Mouse (Mus musculus) urinary bladder, postnatal 4 days (tissue): ENCODE measurements at regions not wholly inside any gene's neighbourhood (a gene's known extent, or its start where the extent isn't known, plus 50 kb on each side); places are given as distances from the start of the nearest gene placed in this dataset.
"Not testable (repeated sequence)": the region's sequence is repeated elsewhere in the genome, so short reads cannot be mapped to it uniquely, and the experiment has no call there.

ENCODE experiments used
- DNase-seq, 2 experiments: peaks; one replicate each; pipeline ENCODE4 v3.0.0; 2021 to 2022; ENCODE audit warnings: low spot score in 2 of 2

GRCm38 (mm10) chr14:101067082-101067481 is 133.0 kb downstream of the Prr30 start:
- DNase-seq = no peak

GRCm38 (mm10) chr14:101056874-101057273 is 143.3 kb downstream of the Prr30 start:
- DNase-seq = no peak

- no peak for DNase-seq
These were observed 144.2 kb downstream of the Prr30 start for GRCm38 (mm10) chr14:101055915-101056314.

- no peak for DNase-seq
These were observed 145.3 kb downstream of the Prr30 start for GRCm38 (mm10) chr14:101054786-101055185.

DNA sequence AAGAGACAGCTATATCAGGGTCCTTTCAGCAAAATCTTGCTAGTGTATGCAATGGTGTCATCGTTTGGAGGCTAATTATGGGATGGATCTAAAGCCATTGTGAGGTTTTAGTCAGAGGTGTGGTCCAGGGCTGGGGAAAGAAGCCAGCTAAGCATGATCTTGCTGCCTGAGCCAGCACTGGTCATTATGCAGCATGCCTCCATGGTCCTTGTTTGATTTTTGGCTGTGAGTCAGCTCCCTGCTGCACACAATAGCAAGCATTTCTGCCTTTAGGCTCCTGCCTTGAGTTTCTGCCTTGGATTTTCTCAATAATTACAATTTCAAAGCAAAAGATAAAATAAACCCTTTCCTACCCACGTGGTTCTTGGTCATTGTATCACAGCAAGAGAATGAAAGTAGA is 147.4 kb downstream of the Prr30 start:
- DNase-seq = no peak

DNA sequence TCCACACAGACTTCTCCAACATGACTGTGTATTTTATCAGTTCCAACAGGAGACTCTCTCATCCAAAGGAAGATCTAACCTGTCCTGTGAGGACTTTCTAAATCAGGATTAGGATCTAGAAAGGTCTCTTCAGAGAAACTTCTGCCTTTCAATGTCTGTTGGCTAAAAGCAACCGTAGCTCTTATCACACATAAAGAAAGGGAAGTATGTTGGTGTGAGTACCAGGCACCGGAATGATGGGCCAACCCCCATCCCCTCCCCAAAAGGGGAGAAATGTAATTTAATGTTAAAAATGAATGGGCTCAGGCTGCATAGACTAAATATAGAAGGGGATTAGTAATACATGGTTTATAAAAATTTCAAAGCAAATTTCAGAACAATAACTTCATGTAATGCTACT is 149.9 kb downstream of the Prr30 start:
- DNase-seq = no peak

GRCm38 (mm10) chr14:101049664-101050203 is 150.4 kb downstream of the Prr30 start:
- DNase-seq = no peak

DNA sequence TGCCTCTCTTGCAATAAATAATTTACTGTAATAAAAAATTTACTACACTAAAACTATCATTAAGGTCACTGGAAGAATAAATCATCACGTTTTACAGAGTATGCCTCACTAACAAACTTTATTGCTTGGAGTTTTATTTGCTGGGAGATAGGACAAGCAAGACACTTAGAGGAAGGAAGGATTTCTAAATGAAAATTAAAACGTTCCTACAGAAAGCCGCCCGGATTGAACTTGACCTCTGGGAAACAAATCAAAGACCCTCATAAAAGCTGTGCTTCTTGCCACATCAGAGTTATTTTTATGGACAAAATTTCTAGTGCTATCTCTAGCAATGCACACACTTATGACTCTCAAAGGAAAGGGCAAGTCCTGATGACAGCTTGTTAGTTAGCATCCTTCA is 156.6 kb downstream of the Prr30 start:
- no peak for DNase-seq

DNA sequence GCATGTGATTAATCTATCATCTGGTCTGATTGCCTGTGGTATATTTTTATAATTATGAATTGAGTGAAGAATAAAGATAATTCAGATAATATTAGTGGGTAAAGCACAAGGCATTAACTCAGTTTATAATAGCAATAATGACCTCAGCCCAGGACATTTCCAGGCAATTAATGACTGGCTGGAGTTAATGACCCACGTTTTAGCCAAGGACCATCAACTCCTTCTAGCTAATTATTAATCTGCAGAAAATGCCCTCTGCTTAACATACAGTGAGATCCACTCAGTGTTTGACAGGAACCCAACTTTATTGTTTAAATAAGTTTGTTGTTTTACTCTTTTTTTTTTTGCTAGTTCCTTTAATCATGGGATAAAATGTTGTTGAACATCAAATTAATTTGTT is 199.1 kb downstream of the Prr30 start:
- no peak for DNase-seq

DNA sequence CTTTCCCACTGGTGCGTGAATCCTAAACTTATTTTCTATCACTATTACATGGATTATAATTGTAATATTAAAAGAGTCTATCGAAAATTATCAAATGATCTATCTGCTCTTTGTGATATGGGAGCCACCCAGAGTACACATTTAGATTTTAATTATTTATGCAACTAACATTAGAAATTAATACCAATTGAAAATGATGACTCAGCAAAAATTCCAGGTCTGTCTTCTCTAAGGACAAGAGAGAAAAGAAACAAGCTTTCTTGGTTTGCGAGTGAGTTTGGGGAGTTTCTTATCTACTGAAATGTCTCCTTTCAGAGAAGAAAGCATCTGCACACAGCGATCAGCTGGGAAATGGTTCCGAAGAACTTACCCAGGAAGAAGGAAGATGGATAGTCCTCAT is 219.4 kb downstream of the Prr30 start:
- no peak for DNase-seq

DNA sequence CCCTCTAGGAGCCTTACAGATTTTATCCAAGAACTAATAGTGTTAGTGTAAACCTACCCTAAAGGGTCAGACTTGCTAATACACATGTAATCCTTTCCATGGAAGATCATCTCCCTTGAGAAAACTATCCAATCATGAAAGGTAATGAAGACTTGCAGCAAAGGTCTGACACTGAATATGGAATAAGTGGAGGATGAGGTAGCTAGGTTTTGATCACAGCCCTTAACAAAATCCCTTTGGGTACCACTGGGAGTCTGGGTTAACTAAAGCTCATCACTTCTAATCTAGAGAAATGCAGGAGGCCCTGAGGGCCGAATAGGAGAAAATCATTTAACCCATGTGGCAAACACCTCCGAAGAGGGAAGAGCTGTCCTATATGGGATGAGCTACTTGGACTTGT is 221.6 kb downstream of the Prr30 start:
- no peak for DNase-seq

DNA sequence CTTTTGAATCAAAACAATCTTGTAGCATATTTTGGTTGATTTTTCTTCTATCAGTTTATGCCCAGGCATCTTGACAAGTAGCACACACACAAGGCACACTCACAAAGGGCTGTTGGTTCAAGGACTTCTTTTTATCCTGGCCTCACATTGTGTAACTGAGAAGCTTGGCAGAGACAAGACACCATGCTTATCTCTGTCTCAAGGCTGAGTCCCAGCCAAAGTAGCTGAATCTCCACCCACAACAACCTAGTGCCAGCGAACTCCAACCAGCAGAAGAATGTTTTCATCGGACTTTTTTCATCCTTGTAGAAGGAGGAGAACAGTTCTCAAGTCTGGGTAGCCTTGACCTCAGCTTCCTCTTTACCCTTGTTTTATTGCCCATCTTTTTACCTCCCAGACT is 229.2 kb downstream of the Prr30 start:
- peak in 1 of 2 experiments; percentile 38 for DNase-seq

- no peak for DNase-seq
These were observed 239.9 kb downstream of the Prr30 start for GRCm38 (mm10) chr14:100960198-100960597.

DNA sequence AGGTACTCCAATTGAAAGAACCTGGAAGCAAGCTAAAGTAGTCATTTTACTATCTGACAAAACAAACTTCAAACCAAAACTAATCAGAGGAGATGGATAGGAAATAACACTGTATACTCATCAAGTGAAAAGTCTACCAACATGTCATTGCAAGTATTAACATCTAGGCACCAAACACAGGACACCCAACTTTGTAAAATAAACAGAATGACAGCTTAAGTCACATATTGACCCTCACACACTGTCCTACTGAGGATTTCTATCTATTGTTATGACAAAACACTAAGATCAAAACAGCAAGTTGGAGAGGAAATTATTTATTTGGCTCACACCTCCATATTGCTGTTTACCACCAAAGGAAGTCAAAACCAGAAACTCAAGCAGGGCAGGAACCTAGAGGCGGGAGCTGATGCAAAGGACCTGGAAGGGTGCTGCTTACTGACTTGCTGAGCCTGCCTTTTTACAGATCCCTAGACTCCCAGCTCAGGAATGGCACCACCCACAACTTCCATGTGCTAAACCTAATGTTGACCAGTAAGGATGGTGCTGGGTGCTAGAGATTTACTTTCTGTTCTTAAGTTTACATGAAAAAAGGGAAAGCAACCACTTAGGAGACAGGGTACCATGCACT is 244.2 kb downstream of the Prr30 start:
- no peak for DNase-seq

DNA sequence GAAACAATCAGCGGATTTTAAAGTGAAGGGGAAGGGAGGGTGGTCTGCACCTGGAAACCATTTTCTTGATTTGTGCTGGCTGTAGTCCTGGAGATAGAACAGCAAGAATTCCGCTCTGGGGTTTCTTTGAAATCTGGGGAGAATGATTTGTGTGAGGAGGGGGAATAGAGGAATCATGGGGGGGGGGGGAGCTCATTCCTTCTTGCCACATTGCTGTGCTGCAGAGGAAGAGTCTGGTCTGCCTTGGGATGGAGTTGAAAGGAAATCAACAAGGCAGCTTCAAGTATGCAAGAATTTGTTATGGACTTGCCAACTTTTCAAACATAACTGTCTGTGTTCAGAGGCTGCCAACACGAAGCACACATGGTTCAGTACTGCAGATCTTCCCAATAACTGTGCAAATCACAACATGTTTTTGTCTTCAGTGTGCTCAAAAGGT is 249.4 kb downstream of the Prr30 start:
- no peak for DNase-seq

DNA sequence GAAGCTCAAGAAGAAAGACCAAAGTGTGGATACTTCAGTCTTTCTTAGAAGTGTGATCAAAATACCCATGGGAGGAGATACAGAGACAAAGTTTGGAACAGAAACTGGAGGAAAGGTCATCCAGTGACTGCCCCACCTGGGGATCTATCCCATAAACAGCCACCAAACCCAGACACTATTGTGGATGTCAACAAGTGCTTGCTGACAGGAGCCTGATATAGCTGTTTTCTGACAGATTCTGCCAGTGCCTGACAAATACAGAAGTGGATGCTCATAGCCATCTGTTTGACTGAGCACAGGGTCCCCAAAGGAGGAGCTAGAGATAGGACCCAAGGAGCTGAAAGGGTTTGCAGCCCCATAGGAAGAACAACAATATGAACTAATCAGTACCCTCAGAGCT is 252.5 kb downstream of the Prr30 start:
- not testable (repeated sequence) for DNase-seq

DNA sequence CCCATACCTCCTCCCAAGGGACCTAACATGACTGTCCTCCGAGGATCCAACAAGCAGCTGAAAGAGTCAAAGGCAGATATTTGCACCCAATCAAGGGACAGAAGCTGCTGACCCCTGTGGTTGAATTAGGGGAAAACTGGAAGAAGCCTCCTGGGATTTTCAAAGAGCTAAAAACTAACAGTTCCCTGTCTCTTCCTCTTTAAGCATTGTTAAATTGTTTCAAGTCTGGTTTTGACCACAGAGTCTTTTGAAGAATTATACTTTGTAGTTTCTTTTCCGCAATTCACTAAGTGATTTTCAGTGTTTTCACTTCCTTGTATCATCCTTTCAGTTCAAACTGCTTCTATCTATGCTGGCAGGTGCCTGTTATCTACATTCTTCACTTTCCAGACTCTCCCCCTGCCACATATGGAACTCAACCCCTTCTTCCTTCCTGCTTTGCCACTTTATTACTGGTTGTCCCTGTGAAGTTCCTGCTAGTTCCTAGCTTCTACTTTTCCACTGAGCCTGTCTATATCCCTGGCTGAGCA is 262.7 kb downstream of the Prr30 start:
- no peak for DNase-seq

- DNase-seq = no peak
These were observed 265.6 kb downstream of the Prr30 start for GRCm38 (mm10) chr14:100934554-100934953.

DNA sequence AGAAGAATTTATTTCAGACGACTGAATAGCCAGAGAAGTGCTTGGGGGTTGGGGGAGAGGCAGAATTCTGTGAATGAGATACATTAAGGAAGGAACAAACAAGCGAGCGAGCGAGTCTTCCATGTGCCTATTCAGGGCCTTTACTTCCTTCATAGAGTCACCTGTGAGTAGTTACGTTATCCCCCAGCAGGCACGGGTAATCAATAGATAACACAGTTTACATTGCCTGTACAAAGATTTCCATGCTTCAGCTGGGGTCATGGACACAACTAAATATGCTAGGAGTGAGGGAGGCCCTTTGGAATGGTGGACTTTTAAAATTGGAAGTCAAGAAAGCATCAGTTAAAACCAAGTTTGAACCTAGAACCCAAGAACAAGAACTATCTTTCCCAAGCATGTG is 275.2 kb downstream of the Prr30 start:
- no peak for DNase-seq

DNA sequence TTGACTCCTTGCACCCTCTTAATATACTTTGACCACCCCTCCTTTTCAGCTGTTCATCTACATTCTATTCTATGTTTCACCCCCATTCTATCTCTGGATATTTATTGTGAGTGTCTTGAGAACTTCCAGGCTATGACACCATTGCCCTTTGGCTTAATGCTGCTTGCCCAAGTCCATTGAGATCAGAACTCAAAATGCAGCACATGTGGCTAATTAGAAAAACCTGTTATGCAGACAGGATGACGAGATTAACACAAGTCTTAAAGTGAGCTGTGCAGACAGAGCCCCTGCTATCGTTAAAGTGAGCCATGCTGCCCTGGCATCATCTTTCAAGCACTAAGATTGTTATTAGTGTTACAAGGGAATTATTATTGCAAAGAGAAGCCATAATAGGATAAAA is 299.9 kb downstream of the Prr30 start:
- DNase-seq = no peak

- no peak for DNase-seq
These were observed 301.1 kb downstream of the Prr30 start for GRCm38 (mm10) chr14:100899074-100899473.

DNA sequence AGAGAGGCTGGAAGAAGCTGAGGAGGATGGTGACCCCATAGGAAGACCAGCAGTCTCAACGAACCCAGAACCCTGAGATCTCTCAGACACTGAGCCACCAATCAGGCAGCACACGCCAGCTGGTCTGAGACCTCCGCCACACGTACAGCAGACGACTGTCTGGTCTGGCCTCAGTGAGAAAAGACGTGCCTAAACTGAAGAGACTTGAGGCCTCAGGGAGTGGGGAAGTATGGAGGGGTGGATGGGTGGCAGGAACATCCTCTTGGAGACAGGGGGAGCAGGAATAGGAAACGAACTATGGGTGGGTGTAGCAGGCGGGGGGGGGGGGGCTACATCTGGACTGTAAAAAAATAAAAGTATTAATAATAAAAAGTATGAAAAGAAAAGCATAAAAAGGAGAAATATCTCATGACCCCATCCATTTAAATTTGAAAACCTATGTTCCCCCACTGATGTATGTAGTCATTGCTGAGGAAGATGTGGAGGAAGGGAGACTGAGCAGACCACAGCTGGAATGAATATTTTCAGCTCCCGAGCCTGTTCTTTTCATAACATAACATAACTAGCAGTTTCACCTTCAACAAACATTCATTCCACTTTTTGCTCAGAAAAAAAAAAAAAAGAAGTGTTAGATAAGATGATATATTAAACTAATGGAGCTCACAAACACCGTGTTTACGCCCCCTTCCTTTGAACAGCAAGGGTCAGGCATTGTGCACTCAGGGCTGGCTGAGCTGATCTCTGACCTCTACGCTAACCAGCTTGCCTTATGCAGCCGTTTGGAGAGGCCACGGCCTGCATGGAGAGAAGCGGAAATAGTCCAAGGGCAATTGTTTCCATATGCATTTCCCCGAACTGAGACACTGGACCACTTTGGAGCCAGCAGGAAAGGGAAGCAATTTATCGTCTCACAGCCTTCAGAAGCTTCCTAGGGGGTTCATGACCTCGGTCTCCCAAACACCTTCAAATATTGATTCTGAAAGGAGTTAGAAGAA is 310.7 kb downstream of the Prr30 start:
- no peak for DNase-seq

GRCm38 (mm10) chr14:100883115-100883514 is 317.0 kb downstream of the Prr30 start:
- DNase-seq = no peak
